Mouse (Mus musculus): ENCODE measurements around the gene Krt90.
A peak's percentile ranks its signal among the peaks of the same experiment; 100 is the strongest.

Gene Krt90

DNA sequence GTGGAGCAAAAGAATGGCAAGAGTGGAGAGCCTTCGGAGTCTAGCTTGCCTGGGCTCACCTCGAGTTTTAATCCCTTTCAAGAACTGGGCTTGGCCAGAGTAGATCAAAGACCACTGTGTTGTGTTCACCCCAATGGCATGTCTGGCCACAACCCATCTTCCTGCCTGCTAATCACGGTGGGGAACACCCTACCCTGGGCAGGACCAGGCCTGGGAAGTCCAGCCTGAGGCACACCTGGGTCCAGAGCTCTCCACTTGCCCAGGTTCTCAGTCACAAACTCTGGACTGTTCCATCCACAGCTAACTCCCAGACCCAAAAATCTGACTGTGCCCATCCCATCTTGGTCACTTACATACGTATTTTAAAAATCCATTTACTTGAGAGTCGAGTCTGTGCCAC lies at the start of gene Krt90:
Gene Krt90 (minus strand): TSS at position 101 of the 400 bp plus-strand sequence.
- DNase-seq (ENCODE audit: low read depth): no peak

DNA sequence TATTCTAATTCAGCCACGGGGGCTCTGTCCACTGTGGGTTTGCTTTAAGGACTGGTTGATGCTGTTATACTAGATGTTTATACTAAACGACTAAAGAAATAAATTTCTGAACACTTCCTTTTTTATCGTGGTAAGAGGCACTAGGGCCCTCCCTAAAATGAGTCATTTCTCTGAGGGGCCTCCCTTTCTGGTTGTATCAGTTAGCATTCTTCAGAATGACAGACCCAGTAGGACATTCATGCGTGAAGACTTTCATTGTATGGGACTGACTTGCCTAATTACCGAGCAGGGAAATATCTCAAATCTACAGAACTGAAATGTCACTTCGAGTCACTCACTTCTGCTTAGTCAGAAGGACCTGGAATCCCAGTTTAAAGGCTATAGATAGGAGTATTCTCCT lies 36.4 kb upstream of the Krt90 start:
- no peak for DNase-seq (ENCODE audit: low read depth)

DNA sequence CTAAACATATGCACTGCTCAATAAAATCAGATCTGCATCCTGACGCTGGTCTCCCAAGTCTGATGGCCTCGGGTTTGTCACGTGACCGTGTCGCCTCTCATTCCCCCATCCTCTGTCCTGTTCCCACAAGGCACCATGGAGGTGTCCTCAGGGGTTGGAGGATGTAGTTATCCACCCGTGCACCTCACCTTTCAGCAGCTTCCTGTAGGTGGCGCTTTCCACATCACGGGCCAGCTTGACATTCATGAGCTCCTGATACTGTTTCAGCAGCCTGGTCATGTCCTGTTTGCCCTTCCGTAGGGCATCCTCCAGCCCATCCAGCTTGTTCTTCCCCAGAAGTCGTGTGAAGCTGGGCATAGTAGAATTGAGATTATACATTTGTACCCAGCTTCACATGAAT lies 25.5 kb upstream of the Krt90 start:
- DNase-seq (ENCODE audit: low read depth): peak; percentile 4

DNA sequence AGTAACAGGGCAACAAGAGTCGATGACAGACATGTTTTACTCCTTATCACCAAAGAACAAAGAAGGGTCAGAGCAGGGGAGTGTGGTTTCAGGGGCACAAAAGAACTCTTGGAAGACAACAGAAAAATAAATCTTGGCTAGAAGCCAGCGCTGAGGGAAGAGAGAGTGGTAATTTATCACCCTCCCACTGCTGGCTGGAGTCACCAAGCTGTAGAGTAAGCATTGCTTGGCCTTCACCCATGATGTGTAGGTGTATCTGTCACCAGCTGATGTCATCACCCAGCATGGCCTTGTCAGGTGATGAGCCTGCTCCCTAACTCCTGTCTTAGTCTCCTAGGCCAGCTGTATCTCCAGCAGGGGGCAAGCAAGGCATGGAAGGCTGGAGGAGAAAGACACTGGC lies 21.7 kb upstream of the Krt90 start:
- no peak for DNase-seq (ENCODE audit: low read depth)

DNA sequence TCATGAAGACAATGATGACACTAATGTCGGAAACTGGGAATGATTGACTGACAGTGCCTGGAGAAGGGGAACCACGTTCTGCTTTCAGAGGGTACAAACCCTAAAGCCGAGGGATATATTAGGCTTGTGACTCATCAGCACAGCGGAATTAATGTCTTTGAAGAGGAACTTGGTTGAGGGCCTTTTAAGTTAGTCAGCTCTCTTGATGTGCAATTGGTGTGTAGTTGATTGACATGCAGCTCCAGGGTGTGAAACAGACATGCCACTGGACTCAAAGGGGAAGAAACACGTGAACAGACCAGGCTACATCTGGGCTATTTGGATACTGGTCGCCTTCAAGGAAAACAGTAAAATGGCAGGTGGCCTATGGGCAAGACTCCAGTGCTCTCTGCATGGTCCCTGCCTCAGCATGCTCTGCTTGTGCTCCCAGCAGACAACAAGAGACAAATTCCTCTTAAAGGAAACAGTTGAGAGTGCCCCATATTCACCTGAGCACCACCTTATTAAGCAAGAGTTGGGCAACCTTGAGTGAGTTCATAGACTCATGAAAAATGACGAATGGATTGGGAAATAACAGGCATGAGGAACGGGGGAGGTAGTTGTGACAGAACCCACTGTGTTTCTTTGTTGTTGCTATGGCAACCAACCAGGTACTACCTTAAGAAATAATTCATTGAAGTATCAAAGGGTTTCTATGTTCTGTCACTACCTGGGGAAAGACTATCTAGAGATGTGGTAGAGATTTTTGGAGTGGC lies 20.6 kb upstream of the Krt90 start:
- no peak for DNase-seq (ENCODE audit: low read depth)

DNA sequence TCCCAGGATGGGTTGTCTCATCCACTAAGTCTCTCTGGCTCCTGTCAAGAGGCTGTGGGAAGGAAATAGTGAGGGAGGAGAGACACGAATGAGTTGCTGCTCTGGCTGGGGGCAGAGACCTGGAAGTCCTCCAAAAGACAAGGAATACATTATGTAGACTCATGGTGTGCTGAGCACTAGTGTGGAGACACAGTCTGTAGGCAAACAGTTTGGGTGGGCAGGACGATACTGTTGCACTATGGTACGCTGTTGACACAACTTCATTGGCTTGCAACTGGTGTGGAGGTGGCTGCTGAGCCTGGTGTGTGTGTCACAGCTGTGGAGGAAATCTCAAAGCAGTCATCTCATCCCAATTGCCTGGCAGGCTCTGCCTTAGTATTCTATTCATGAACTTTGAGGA lies 19.0 kb upstream of the Krt90 start:
- no peak for DNase-seq (ENCODE audit: low read depth)

DNA sequence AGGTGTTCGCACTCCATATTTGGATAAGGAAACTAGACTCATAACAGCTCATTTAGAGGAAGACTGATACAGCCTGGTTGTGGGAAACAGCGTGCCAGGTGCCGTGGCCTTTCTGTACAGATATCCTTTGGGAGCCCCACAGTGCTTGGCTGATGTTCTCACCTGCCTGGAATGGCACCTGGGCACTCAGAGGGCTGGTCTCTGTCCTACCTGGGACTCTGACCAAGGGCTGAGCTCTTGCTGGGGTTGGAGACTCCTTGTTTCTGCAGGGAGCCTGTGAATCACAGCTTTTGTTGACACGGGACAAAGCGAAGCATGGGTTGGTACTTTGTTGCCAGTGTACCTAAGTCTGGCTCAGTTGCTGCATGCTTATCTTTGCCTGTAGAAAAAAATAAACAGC lies 12.8 kb upstream of the Krt90 start:
- no peak for DNase-seq (ENCODE audit: low read depth)

DNA sequence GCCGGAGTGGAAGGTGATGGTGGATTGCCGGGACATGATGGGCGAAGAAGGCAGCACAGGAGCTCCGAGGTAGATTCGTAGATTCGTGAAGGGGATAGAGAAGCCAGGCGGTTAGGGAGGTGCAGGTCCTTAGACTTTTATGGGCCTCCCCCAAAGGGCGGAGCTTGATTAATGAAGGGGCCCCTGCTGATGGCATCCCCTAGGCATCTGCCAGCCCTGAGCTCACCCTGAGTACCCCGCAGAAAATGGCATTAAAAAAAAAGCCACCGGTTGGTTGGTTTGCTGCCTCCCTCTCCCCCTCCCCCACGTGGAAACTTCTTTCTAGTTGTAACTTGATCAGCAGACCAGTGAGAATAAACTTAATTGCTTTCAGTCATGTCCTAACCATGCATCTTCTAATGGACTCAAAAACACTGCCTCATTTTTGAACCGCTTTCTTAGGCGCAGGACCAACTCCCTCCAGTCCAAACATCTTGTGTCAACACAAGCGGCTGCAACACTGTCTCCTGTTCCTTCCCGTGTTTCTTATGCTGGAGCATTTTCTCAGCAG lies 11.1 kb upstream of the Krt90 start, which contains the start of gene Krt75:
Gene Krt75 (minus strand): TSS at position 109 of the 550 bp plus-strand sequence.
- no peak for DNase-seq (ENCODE audit: low read depth)

DNA sequence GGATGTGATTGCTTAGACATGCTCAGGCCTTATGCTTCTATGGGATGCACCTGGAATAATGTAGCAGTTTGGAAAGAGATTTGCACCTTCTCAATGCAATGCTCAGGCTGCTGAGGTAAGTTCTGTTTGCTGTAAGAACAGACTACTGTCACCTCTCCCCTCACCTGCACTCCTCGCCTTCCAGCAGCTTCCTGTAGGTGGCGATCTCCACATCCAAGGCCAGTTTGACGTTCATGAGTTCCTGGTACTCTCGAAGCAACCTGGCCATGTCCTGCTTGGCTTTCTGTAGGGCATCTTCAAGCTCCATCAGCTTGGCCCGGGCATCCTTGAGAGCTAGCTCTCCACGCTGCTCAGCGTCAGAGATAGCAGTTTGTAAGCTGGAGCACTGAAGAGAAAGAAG lies 5.0 kb upstream of the Krt90 start:
- DNase-seq (ENCODE audit: low read depth): no peak

DNA sequence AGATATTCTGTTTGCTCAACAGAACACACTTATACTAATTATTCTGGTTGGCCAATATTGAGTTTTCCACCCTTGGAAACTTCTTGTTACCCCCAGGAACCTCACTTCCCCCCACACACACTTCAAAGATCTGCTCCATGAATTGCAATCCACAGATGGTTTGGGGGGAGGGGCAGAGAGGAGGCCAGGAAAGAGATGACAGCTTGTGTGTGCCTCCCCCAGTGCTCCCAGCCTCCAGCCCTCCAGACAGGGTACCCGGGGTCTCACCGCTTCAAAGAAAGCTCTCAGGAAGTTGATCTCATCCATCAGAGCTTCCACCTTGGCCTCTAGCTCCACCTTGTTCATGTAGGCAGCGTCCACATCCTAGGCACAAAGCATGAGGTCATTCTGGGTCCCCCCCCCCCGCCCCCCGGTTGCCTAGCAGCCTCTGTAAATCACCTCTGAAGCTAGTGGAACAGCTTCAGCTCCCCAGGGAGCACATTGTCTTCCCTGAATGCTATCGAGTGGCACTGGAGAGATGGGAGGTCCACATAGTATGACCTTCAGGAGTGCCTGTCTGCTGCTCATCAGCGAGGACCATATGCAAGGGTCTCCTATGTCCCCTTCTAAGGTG lies 4.6 kb downstream of the Krt90 start:
- no peak for DNase-seq (ENCODE audit: low read depth)

DNA sequence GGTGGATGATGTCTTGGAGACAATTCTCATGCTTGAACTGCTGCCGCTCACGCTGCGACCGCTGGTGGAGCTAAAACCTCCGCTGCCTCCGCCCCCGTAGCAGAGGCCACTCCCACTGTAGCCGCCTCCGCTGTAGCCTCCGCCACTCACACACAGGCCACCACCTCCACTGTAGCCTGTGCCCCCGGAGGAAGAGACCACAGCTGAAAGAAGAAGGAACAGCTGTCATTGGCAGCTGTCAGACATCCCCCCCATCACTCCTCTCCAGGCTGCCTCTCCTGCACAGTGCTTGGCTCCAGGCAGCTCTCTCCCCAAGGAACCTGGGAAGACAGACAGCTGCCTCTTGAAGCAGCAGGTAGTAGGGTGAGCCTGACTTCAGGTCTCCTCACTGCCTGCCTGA lies 9.6 kb downstream of the Krt90 start:
- DNase-seq (ENCODE audit: low read depth): no peak

DNA sequence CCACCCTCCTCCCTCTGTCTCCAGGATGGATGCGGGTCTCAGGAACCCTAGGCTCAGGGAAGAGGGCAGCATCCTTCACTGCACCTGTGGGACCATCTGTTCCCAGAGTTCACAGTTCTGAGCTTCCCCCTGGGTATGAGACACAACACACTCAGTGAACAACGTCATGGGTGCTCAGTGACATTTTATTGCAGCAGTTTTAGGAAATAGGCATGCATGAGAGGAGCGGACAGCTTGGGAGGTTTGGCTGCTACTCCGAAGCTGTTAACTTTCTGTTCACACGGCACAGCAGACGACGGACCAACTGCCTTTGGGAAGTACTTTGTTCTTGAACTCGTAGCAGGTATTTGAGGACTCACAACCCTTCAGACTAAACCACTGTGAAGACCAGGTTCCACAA lies 10.6 kb downstream of the Krt90 start:
- no peak for DNase-seq (ENCODE audit: low read depth)

DNA sequence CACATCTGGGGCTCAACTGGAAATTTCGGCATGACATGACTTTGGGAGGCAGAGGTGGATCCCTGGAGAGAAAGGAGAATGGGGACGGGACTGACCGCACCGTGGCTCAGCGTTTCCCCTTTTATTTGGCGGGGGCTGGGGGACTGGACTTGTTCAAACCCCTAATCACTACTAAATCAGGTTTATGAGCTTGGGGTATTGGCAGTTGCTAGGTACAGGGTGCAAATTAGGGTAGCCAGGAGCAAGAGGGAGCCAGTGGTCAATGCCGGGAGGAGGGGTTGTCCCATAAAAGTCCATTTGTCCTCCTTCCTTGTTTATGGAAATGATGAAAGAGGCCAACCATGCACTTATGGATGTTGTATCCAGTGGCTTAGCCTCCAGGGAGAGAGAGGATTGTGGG lies 12.2 kb downstream of the Krt90 start, which contains the start of gene Krt82:
Gene Krt82 (minus strand): TSS at position 101 of the 400 bp plus-strand sequence.
- DNase-seq (ENCODE audit: low read depth): no peak

DNA sequence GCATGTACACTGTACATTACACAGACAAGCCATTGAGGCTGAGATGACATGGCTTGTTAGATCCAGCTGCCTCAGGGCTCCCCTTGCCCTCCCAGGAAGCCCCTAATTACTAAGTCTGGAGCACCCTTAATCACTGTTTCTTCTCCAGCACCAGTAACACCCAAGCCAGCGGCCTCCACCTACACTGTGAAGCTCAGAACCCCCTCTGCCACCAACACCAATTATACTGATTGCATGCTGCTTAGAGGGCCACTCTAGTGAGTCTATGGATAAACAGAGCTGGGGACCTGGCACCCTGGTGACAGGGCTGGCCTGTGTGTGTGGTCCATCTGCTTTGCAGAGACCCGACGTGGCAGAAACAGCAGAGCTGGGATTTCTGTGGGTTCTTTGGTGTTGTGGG lies 18.3 kb downstream of the Krt90 start:
- DNase-seq (ENCODE audit: low read depth): no peak

DNA sequence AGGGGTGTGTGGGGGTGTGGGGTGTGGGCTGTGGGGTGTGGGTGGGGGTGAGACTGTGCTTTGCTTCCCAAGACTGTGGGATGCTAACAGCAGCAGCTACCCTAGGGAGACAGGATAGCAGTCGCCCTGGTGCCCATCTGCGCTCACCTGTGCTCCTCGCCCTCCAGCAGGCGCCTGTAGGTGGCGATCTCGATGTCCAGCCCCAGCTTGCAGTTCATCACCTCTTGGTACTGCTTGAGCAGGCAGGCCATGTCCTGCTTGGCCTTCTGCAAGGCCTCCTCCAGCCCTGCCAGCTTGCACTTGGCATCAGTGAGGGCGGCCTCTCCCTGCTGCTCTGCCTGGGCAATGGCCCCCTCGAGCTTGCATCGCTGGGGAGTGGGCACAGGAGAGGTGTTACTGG lies 20.2 kb downstream of the Krt90 start:
- no peak for DNase-seq (ENCODE audit: low read depth)

DNA sequence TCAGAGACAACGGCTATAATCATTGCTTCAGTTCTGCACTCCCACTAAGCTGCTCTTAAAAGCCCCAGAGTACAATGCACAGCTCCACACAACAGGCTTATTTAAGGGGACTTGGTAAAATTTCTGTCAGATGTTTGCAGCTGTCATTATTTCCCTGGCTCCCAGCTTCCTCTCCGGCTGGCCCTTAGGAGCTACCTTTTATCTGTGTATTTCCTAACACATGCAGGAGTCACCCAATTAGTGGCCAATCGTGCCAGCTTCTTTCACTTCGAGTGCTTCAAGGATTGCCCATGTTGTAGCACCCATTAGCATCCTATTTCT lies 24.2 kb downstream of the Krt90 start:
- no peak for DNase-seq (ENCODE audit: low read depth)

DNA sequence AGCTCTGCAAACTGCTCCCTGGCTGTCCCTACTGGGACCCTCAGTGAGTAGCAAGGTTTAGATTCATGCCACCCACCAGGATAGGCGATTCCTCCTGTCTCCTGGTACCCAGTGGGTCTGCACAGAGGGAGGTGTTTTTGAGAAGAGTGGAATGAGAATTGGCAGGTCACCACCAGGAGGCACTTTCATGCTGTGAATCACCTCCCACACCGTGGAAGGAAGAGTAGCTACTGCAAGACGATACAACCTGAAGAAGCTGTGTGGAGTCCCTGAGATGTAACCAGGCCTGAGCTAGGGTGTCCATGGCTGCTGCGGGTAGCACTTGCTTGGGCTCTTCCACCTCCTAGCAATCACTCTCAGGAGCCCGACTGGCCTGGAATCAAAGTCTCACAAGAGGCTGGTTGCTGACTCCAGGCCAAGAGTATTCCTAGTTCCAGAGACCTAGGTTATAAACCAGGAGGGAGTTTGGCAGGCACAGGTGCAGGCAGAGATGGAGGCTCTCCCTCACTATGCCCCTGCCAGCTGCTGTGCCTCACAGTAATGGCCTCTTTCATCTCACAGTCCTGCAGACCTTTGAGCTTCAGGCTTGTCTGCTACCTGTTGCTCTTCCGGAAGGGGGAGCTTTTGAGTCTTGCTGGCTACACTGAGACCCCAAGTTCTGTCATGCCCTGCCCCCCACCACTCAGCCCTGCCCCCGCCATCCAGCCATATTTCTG lies 24.7 kb downstream of the Krt90 start:
- DNase-seq (ENCODE audit: low read depth): no peak

DNA sequence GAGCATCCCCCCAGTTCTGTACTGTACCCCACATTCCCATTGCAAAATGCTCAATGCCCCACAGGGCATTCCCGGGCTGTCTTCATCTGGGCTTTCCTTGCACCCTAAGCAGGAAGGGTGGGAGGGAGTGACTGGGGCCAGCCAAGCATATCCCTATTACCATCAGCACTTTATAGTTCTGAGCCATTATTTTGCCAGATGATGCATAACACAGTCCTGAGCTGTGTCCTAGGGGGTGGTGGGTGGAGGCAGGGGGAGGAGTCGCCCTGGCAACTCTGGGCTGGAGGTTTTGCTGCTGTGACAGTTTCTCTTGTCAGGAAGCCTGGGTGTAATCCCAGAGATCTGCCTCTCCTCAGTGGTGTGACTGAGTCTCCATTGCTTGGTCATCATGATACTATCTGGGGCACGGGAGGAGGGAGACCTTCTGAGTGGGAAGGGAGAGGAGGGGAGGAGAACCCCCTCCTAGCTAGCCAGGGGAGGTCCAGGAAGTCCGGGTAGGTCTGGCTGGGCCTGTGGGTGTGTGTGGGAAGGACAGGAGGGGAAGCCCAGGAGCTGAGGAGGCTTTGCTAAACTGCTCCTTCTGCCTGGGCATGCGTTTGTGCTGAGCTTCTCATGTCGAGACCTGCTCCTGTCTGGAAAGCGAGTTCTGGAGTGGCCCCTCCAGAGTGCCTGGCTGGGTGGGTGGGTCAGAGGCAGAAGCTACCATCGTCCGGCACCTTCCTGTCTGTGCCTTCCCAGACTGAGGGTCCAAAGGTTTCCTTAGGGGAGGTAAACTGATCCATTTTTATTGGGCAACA lies 26.5 kb downstream of the Krt90 start:
- DNase-seq (ENCODE audit: low read depth): no peak

DNA sequence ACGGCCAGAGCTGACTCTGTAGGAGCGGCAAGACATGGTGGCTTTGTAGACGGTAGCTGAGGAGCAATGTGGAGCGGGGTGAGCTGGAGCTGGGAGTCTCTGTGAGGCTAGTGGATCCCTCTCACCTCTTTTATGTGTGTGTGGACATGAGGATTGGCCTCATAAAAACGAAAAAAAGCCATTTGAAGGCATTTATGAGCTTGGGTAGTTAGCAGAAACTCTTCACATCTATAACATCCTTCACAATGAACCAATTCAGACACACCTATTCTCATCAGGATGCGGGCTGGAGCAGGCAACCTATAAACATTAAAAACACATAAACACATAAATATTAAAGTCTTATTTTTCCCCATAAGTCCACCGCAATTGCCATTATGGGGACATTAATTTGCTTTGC lies 30.0 kb downstream of the Krt90 start, which contains the start of gene Krt84:
Gene Krt84 (minus strand): TSS at position 101 of the 400 bp plus-strand sequence.
- no peak for DNase-seq (ENCODE audit: low read depth)

DNA sequence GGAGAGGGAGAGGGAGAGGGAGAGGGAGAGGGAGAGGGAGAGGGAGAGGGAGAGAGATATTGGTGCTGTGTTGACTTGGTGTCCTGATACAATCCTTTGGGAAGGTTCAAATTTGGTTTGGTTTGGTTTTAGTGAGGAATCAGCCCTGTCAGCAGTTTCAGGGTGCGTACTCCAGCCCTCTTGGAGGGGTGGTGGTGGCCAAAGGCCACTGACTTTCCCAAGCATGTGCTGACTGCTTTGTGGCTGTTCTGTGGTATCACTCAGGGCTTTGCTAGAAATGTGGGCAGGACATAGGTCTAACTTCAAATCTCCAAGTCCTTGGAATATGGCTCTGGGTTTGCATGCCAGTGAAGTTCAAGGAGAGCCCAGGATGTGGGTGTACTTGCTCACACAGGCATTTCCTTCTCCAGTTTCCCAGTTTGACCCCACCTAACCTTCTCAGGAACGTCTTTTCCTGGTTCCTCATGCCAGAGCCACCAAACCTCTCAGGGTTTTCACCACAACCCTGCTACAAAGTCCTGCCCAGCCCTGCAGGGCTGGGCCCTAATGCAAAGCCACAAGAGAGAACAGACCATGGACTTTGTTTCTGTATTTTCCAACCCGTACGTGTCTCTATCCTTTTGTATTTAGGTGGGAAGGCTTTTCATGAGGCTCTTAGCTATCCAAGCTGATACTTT lies 40.1 kb downstream of the Krt90 start:
- no peak for DNase-seq (ENCODE audit: low read depth)

DNA sequence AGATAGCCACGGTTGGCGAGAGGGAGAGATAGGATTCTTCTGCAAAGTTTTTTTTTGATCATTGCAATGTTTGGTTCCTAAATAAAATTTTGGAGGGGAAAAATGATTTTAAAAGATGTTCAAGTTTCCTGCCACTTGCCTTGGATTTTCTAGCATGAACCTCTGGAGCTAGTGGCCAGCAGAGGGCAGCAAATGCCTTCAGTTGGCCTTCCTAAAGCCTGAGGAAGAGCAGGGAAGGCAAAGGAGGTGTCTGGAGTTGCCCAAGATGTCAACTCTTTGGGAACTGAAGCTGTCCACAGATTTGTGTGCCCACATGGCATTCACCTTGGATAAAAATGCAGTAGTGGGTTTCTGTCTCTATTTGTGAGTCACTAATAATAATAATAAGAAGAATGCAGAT lies 43.0 kb downstream of the Krt90 start:
- peak; percentile 15 for DNase-seq (ENCODE audit: low read depth)

Measured in c-Kit-positive CD71-positive TER-119-negative erythroid progenitor cells, embryonic 14.5 days (primary cell).